Mouse (Mus musculus): ENCODE measurements at regions not wholly inside any gene's neighbourhood (a gene's known extent, or its start where the extent isn't known, plus 50 kb on each side); places are given as distances from the start of the nearest gene placed in this dataset.
A peak's percentile ranks its signal among the peaks of the same experiment; 100 is the strongest.

DNA sequence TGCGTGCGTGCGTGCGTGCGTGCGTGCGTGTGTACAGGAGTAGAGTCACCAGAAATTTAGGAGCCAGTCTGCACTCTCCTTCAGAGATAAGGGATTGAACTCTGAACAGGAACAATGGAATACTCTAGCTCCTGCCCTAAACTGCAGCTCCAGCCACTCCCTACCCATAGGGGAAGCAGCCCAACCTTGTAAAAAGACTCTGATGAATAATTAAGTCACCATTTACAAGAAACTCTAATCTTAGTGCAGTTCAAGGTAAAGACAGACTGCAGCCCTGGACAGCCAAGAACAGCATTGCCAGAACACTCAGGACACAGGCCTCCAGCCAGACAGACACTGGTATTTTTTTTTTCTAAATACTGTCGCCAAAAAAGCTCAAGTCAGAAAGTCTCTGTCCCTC is 198.9 kb upstream of the Trib2 start:
- DNase-seq (ENCODE audit: low read depth): no peak

GRCm38 (mm10) chr12:16014679-16015078 is 198.0 kb upstream of the Trib2 start:
- no peak for DNase-seq (ENCODE audit: low read depth)

DNA sequence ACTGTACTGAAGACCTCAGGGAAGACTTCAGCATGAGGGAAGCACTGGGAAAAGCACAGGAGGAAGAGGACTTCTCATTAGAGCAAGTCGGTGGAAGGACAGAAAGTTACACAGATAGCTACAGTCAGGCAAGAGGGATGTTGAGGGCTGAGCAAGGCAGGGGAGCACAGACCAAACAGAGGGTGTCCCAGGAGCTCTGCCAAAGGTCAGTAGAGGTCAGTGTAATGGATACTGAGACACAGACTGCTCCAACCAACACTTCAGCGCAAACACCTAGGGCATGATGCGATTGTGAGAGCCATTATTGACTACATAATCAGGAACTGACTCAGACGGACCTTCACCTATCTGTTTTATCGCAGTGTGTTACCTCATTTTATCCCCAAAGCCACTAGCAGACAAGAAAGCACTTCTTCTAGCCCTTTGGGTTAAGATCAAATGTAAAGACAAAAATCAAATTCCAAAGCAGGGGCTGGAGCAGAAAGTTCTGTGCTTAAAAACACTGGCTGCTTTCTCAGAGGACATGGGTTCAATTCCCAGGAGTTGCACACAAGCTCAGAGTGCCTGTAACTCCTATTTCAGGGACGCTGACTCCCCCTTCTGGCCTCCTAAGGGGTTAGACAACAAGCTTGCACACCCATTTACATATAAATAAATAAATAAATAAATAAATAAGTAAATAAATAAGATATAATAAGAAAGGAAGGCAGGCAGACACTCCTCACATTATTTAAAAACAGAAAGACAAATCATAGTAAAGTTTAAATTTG is 197.3 kb upstream of the Trib2 start:
- peak; percentile 35 for DNase-seq (ENCODE audit: low read depth)

DNA sequence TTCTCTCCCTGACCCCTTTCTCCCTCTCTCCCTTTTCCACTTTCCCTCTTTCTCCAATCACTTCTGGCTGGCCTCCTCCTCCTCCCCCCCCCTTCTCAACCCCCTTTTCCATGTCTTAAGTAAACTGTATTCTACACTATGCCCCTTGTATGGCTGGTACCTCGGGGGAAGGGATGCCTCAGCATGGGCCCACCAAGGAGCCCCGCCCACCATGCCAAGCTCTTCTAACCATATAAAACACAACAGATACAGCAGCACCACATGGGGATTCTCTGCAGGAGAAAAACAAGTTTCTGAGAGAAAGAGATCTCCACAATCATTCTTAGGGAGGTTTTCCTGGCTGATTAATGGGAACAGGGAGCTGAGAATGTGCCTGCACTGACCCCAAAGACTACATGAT is 196.6 kb upstream of the Trib2 start:
- no peak for DNase-seq (ENCODE audit: low read depth)

GRCm38 (mm10) chr12:16012081-16012480 is 195.4 kb upstream of the Trib2 start:
- DNase-seq (ENCODE audit: low read depth): peak; percentile 36

GRCm38 (mm10) chr12:16009822-16010620 is 193.3 kb upstream of the Trib2 start:
- DNase-seq (ENCODE audit: low read depth): peak; percentile 60

- peak; percentile 28 for DNase-seq (ENCODE audit: low read depth)
Measured at GRCm38 (mm10) chr12:16008763-16009515, 192.2 kb upstream of the Trib2 start.

DNA sequence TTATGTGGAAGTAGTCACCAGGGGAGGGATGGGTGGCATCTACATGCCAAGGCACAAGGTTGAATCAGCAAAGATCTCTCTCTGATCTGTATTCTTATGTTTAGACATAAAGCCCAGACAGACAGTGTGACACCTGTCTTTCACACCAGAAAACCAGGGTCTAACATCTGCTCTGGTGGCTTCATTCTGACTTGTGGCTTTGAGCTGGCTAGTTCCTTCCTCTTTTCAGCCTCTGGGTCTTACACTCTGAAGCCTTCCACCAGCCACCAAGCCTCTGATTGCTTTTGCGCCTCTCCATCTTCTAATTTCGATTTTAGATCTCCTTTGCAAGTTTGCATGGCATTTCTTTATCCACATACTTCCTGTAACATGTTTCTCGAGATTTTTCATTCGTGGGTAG is 191.5 kb upstream of the Trib2 start:
- DNase-seq (ENCODE audit: low read depth): no peak

- DNase-seq (ENCODE audit: low read depth): peak; percentile 88
Measured at GRCm38 (mm10) chr12:16006688-16007087, 190.0 kb upstream of the Trib2 start.

DNA sequence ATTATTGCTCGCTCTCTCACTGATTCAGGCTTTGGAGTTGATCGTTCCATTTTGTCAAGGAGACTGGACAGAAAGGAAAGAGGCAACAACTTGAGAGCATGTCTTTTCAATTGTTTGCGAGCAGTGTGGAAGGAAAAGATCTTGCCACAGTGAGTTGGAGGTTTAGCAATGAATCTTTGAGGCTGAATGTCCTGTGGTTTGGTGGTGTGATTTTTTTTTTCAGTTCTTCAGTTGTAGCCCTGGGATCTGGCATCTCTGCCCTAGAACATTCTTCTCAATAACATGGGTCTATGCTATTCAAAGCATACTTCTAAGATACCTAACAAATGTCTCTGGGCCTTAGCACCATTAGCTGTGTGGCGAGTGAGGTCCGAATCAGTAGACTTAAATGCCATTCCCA is 189.6 kb upstream of the Trib2 start:
- peak; percentile 60 for DNase-seq (ENCODE audit: low read depth)

DNA sequence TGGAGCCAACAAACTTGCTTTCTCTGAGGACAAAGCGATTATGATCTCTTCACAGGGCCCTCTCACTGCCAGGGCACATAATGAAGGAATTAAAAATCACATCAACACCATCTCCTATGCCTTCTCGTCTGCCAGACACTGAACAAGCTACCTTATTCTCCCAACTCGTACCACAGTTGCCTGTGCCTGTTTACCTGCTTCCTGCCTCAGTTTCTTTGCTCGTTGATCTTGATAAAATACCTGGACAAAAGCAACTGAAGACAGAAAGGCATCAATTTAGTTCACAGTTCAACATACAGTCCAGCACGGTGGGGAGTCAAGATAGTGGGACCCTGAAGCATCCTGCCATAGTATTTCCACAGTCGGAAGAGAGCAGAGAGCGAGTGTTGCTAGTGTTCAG is 185.1 kb upstream of the Trib2 start:
- no peak for DNase-seq (ENCODE audit: low read depth)

- DNase-seq (ENCODE audit: low read depth): peak; percentile 73
Measured at GRCm38 (mm10) chr12:16001225-16001624, 184.5 kb upstream of the Trib2 start.

DNA sequence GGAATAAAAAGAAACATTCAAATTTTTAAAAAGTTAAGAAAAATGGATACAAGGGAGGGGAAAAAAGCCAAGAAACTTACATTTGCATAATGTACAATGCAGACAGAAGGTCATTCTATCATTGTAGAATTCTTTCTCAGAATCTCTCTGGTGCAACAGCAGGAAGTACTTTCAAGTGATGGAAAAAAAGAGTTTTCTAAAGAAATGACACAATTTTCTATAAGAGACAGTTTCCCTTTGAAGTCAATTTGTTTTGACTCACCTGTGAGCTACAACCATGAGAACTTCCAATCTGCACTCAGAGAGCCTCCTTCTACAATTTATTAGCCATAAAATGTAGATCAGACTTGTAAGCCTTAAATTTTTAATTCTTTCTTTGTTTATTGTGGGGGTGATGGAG is 181.6 kb upstream of the Trib2 start:
- DNase-seq (ENCODE audit: low read depth): no peak

DNA sequence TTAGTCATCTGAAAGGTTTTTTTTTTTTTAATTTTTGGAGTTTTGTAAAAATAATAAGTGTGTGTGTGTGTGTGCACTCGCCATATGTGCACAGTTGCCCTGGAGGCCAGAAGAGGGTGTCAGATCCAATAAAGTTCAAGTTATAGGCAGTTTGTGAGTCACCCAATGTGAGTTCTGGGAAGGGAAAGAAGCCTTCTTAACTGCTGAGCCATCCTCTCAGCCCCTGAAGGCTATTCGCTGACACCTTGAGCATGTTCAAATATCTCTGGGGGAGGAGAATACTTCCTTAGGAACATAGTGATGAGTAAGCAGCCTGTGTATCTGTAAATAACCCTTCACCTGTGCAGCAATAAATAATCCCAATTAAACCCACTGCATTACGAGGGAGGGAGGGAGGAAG is 177.1 kb upstream of the Trib2 start:
- DNase-seq (ENCODE audit: low read depth): peak; percentile 86

DNA sequence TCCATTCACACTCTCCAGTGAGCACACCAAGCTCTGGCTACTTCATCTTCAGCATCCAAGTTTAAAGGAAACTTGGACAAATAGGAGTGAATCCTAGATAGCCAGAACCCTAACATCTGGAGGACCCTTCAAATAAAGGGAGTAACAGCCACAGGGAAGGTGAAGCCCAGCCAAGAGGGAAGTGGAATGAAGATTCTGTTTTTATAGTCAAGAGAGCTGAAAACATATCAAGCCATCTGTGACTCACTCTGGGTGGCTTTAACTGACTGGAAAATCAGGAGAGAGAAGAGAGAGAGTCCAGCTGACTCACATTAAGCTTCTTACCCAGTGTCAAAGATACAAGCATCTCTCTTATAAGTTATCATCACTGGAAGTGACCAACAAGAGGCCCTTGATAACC is 169.6 kb upstream of the Trib2 start:
- DNase-seq (ENCODE audit: low read depth): peak; percentile 68

- DNase-seq (ENCODE audit: low read depth): peak; percentile 69
Measured at GRCm38 (mm10) chr12:15985649-15986048, 168.9 kb upstream of the Trib2 start.

GRCm38 (mm10) chr12:15983591-15984300 is 167.0 kb upstream of the Trib2 start:
- no peak for DNase-seq (ENCODE audit: low read depth)

DNA sequence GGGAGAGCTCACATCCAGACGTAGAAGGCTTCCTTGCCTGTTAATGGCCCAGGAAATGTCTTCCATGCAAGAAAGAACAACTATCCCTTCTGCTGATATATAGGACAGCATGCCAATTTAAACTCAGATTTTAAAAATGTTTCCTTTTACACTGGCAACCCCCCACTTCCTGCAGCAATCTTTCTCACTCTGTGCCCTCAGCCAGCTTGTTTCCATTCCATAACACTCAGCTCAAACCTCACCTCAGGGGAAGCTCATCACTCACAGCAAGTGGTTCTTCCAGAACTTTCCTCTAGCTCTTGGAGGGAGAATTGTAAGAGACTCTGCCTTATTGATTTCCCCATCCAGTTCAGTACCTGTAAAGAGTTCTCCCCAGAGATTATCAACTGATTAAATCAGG is 165.0 kb upstream of the Trib2 start:
- DNase-seq (ENCODE audit: low read depth): peak; percentile 28

- no peak for DNase-seq (ENCODE audit: low read depth)
Measured at GRCm38 (mm10) chr12:15979233-15979632, 162.5 kb upstream of the Trib2 start.

GRCm38 (mm10) chr12:15971786-15972185 is 155.1 kb upstream of the Trib2 start:
- no peak for DNase-seq (ENCODE audit: low read depth)

DNA sequence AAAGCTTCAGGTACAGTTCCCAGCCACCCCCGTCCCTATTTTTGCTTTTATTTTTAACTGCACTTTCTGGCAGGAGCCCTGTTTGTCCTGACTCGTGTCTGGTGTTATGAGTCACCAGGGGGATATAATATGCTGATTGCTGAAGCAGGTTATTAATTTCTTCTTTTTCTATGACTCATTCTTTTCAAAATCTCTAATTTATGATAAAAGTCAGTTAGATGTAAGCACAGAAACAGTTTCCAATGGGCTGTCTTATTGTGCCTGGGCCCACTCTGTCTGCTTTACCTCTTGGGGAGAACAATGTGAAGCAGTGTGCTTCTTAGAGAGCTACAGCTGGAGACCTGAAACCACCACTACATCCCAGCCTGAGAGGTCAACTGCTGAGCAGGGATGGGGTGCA is 153.5 kb upstream of the Trib2 start:
- DNase-seq (ENCODE audit: low read depth): peak; percentile 65

DNA sequence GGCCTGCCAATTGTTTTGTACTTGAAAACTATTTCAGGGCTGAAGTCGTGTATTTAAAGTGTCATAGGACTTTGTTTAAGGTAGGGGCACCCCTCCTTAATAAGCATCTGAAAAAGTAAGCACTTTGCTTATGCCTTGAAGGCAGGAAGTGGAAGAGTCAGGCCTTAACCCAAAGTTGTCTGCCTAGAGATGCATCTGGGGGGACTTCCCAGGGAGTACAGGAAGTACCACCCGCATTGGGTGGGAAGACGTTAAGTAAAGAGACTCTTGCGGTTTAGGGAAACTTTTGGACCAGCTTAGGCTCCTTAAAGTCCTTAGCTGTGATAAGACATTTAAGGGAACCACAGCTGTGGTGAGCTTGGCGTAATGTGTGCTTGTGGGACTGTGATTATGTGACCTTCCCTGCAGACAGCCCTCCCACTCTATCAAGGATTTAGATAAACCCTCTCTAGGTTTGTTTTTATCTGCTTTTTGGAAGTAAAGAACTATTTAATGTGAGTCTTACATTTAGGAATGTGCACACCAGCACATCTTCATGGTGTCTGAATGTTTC is 150.9 kb upstream of the Trib2 start:
- no peak for DNase-seq (ENCODE audit: low read depth)
